Mouse (Mus musculus): Measurements from ENCODE around the gene Sod1.

Gene Sod1

DNA sequence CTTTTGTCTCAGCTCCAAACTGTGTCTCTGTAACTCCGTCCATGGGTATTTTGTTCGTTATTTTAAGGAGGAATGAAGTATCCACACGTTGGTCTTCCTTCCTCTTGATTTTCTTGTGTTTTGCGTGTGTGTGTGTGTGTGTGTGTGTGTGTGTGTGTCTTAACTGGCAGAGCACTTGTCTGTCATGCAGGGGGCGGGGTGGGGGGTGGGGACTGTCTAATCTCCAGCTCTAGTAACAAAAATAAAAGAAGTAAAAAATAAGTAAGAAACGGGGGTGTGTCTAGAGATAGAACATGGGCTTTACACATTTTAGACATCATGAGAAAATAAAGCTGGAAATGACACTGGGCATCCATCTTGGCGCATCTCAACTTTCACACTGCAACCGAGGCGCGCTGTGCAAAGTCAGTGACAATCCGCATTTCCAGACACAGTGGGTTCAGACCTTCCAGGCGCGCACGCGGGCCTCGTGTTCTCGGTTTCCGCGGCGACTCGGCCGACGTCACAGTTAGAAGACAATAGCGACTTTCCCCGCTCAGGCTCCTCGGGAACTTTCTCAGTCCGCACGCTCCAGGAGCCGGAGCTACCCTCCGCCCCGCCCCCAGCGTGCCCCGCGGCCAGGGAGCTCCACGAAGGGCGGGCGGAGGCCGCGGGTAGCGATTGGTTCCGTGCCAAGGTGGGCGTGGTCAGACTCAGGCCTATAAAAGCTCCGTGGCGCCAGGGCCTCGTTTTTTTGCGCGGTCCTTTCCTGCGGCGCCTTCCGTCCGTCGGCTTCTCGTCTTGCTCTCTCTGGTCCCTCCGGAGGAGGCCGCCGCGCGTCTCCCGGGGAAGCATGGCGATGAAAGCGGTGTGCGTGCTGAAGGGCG is at the start of gene Sod1:
Gene Sod1, plus strand, starts transcription at position 729 of the 866 bp plus-strand sequence.
- in situ Hi-C loops (cut with MboI; ENCODE audit: low pct_unique_long_range_greater_than_20kb in 1 of 2, low sequenced_read_pairs in 2 of 2, unreplicated experiment in 1 of 2): no loop called here

DNA sequence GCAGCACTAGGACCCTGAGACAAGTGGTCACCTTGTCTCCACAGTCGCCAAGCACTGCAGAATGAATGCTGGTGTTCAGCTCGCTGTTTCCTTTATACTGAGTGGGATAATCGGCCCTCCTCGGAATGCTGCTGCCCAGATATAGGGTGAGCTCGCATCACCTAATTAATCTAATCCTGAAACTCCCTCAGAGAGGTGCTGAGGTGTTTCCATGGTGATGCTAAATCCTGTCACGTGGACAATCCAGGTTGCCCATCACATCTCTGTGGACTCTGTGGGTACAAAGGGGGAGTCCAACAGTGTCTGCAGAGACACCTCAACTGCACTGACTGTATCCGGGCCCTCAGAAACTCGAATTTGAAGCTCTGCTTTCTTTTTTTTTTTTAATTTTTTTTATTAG is 49.1 kb upstream of the Sod1 start:
- in situ Hi-C loops (cut with MboI; ENCODE audit: low pct_unique_long_range_greater_than_20kb in 1 of 2, low sequenced_read_pairs in 2 of 2, unreplicated experiment in 1 of 2): no loop called here

DNA sequence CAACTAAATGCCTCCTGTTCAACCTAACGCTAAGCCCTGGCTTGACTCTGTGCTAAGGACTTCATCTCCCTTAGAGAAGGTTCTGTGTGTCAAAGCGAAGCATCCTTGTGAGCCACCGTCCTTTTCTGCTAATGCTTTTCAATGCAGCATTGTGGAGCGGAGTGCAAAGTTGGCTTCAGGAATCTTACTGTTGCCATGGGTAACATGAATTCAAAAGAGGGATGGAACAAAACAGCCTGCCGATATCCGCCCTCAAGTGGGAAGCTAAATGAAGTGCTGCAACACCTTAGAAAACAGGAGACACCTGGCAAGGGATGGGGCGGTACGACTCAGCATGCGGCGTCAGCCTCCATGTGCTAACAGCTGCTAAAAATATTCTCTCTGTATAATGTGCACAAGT is 44.1 kb upstream of the Sod1 start:
- in situ Hi-C loops (cut with MboI; ENCODE audit: low pct_unique_long_range_greater_than_20kb in 1 of 2, low sequenced_read_pairs in 2 of 2, unreplicated experiment in 1 of 2): no loop called here

DNA sequence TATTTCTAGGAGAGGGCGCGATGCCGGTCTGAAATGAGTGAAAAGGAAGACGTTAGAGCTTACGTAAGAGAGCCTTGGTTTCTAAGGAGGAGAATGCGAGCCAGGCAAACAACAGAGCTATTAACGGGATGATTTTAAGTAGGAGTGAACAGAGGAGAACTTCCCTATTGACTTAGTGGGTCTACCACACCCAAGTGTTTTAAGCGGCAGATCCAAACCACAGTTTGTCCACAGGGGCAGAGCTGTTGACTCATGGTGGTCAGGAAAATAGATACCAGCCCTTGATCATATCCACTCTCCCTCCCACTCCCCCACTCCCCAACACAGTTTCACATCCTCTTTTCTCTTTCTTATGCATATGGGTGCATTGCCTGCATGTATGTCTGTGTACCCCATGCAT is 43.1 kb upstream of the Sod1 start:
- in situ Hi-C loops (cut with MboI; ENCODE audit: low pct_unique_long_range_greater_than_20kb in 1 of 2, low sequenced_read_pairs in 2 of 2, unreplicated experiment in 1 of 2): no loop called here

DNA sequence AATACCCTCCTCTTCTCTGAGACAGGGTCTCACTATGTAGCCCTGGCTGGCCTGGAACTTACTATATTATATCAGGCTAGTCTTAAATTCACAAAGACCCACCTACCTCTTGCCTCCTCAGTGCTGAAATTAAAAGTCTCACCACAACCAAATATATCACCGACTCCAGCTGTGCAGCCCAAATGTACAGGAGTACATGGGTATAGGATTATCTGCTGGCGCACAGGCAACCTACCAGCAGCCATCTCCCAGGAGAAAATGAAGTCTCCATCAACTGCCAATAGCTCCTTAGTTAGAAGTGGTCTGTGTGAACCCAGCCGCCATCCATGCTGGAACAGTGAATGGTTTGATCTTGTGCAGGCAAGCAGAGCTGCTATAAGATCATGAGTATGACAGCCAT is 42.1 kb upstream of the Sod1 start:
- in situ Hi-C loops (cut with MboI; ENCODE audit: low pct_unique_long_range_greater_than_20kb in 1 of 2, low sequenced_read_pairs in 2 of 2, unreplicated experiment in 1 of 2): no loop called here

DNA sequence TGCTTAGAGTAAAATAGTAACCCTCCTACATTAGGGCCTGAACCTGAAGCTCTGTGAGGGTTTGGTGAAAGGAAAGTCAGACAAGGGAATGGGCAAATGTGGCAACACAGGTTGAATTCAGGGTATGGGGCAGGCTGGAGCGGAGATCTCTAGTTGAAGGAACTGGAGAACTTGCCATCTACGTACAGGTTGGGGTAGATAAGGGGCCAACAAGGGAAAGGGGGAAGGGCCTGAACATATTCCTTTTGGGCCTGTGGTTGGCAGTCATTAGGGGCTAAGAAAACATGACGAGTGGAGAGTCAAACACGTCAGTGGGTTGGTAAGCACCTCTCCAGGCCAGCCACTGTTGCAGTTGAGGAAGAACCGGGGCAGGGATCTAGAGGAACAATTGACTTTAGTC is 40.7 kb upstream of the Sod1 start:
- in situ Hi-C loops (cut with MboI; ENCODE audit: low pct_unique_long_range_greater_than_20kb in 1 of 2, low sequenced_read_pairs in 2 of 2, unreplicated experiment in 1 of 2): loop anchor here (10.0 kb wide), 3 partner anchors 155 to 405 kb away; no protein-coding TSS in a partner anchor

DNA sequence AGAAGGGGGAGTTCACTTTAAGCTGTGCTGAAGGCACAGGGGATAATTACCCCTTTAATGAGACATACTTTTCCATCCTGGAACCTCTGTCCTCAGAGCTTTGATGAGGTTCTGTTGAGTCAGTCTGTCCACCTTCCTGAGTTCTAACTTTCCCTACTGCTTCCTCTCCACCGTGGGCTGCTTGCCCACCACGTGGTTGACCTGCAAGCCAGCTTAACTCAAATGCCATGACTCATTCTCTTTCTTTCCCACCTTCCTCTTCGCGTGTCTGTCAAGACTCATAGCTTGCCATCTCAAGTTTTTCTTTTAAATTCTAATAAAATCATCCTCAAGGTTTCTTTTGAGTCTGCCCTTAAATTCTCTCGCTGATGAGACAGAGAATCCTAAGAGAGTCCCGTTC is 39.6 kb upstream of the Sod1 start:
- in situ Hi-C loops (cut with MboI; ENCODE audit: low pct_unique_long_range_greater_than_20kb in 1 of 2, low sequenced_read_pairs in 2 of 2, unreplicated experiment in 1 of 2): loop anchor here (10.0 kb wide), 3 partner anchors 156 to 406 kb away; no protein-coding TSS in a partner anchor

DNA sequence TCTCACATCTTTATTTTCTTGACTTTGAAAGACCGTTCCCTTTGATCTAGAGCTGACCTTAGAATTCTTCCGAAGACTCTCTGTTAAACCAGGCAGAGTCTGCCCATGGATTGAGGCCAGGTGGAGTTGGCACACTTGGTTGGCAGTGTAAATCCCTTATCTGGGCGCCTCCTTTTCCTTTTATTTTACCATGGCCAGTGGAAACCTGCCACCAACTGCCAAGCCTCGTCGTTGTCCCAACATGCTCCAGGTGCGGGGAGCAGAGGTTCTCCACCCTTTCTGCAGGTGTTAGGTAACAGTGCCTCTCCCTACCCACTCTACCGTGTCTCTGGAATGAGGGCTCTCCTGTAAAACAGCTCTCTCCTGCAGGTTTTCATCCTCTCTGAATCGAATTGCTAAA is 38.9 kb upstream of the Sod1 start:
- in situ Hi-C loops (cut with MboI; ENCODE audit: low pct_unique_long_range_greater_than_20kb in 1 of 2, low sequenced_read_pairs in 2 of 2, unreplicated experiment in 1 of 2): loop anchor here (10.0 kb wide), 3 partner anchors 157 to 407 kb away; no protein-coding TSS in a partner anchor

DNA sequence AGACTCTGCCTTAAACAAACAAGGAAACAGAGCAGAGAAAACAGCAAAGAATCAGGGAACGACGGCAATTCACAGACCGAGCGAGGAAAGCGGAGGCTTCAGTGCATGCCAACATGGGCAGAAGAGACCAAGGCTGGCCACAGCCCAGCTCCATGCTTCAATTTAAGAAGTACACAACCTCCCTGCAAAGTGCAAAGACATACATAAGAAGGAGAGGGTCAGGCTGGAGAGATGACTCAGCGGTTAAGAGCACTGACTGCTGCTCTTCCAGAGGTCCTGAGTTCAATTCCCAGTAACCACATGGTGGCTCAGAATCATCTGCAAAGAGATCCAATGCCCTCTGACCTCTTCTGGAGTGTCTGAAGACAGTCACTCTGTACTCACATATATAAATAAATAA is 36.4 kb upstream of the Sod1 start:
- in situ Hi-C loops (cut with MboI; ENCODE audit: low pct_unique_long_range_greater_than_20kb in 1 of 2, low sequenced_read_pairs in 2 of 2, unreplicated experiment in 1 of 2): loop anchor here (10.0 kb wide), 3 partner anchors 159 to 409 kb away; no protein-coding TSS in a partner anchor

DNA sequence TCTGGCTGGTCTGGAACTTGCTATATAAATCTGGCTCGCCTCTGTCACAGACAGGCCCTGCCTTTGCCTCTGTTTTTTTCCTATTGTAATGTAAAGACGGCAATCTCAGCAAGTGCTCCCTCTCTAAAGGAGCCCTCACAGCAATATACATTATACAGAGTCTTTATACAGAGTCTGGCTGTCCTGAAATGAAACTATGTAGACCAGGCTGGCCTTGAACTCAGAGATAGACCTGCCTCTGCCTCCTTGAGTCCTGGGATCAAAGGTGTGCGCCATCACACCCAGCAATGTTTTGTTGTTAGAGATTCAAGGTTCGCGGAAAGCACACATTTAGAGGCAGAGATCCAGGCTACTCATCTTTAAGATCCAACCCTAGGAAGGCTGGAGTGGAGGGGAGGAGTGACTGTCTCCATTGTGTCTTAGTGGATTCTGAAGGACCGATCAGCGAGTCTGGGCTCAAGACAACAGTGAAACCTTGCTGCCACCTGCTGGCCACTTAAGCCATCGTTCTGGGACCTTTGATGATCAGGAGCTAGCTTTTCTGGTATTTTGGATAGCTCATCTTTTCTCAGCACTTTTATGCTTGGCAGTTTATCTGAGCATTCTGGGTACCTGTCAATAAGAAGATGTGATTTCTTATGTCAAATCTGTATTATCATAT is 34.5 kb upstream of the Sod1 start:
- in situ Hi-C loops (cut with MboI; ENCODE audit: low pct_unique_long_range_greater_than_20kb in 1 of 2, low sequenced_read_pairs in 2 of 2, unreplicated experiment in 1 of 2): loop anchor here (5.0 to 10.0 kb wide), 4 partner anchors 161 to 411 kb away; no protein-coding TSS in a partner anchor

DNA sequence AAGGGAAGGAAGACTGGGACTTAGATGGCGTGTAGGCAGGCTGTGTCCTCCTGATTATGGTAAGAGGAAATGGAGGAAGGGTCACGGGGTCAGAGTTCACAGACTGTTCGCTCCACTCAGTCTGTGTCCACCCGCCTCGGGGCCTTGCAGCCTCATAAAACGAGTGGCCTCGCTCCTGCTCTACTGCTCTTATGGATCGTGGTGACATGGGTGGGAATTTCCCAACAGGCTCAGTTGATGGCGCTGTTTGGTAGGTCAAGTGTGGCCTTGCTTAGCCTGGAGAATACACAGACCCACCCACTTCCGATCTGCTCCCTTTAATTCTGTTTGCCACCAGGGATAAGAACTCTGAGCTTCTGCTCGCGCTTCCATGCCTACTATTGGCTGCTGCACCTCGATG is 33.1 kb upstream of the Sod1 start:
- in situ Hi-C loops (cut with MboI; ENCODE audit: low pct_unique_long_range_greater_than_20kb in 1 of 2, low sequenced_read_pairs in 2 of 2, unreplicated experiment in 1 of 2): loop anchor here (5.0 to 10.0 kb wide), 4 partner anchors 163 to 413 kb away; no protein-coding TSS in a partner anchor

DNA sequence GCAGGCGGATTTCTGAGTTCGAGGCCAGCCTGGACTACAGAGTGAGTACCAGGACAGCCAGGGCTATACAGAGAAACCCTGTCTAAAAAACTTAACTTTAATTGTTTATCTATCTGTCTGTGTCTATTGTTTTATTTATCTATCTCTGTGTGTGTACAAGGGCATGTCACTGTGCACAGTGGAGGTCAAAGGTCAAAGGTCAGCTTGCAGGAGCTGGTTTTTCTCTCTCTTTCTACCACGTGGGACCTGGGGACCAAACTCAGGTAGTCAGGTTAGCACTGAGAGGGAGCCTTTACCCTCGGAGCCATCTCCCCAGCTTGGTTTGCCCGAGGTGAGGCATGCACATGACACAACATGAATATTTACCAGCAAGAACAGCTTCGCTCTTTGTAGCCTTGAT is 29.3 kb upstream of the Sod1 start:
- in situ Hi-C loops (cut with MboI; ENCODE audit: low pct_unique_long_range_greater_than_20kb in 1 of 2, low sequenced_read_pairs in 2 of 2, unreplicated experiment in 1 of 2): no loop called here

DNA sequence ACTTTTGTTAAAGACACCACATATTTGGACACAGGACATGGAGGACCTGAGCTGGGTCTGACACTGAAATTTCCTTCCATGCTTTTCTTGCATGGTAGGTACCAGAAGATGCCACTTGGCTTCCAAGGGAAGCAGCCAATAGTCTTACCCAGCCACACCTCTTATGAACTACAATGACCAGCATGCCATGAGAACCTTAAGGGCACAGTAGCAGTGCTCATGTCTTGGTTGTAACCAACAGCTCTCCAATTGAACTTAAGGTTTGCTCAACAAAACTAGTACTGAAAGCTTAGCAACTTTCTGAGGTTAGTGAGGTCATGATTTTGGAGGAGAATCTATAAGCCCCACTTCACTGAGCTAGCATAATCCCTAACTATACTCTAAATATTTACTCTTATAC is 26.8 kb upstream of the Sod1 start:
- in situ Hi-C loops (cut with MboI; ENCODE audit: low pct_unique_long_range_greater_than_20kb in 1 of 2, low sequenced_read_pairs in 2 of 2, unreplicated experiment in 1 of 2): no loop called here

DNA sequence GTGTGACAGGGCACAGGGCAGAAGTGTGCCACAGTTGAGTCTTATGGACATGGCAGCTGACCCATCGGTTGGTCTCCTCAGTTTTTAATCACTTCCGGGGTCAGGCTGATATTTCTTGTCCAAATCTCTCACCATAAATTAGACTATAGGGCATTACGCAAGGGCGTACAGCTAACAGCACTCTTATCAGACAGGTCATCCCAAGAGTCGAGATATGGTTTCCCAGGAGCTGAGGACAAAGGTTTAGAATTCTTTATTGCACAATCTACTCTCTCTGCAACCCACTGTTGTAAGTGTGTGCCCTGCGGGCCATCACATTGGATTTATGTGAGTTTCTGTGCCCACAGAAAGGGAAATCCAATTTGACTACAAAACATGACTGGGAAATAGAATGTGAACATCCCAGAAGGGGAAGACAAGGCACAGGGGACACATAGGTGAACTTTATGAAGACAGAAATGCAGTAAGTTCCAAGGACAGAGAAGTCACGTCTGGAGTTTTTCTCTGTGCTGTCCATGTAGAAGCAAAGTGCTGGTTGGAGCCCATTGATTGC is 23.8 kb upstream of the Sod1 start:
- in situ Hi-C loops (cut with MboI; ENCODE audit: low pct_unique_long_range_greater_than_20kb in 1 of 2, low sequenced_read_pairs in 2 of 2, unreplicated experiment in 1 of 2): no loop called here

DNA sequence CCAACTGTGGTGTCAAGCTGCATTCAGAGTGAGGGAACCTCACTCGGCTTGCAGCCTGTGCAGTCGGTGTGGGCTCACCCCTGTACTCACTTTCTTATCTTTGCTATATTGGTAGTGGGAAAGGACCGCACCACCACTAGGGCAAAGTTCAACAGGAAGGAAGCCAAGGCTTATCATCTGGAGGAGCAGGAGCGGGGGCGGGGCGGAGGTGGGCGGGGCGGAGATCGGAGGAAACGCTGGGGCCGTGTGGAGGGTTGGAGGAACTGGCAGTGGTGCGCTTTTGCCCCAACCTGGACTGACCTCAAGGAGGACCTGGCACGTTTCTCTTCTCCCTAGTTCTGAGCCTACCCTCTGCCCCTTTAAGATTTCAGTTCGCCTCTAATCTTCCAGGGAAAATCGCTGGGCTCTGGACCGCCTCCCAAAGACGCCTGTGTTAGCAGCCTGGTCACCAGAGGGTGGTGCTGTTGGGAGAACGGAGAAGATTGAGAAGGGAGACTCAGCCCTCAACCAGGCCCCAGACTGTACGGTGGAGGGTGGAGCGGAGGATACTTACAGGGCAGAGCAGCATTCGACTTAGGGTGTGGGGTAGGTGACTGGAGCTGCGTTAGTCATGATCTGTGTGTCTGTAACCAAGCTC is 23.1 kb upstream of the Sod1 start:
- in situ Hi-C loops (cut with MboI; ENCODE audit: low pct_unique_long_range_greater_than_20kb in 1 of 2, low sequenced_read_pairs in 2 of 2, unreplicated experiment in 1 of 2): no loop called here

DNA sequence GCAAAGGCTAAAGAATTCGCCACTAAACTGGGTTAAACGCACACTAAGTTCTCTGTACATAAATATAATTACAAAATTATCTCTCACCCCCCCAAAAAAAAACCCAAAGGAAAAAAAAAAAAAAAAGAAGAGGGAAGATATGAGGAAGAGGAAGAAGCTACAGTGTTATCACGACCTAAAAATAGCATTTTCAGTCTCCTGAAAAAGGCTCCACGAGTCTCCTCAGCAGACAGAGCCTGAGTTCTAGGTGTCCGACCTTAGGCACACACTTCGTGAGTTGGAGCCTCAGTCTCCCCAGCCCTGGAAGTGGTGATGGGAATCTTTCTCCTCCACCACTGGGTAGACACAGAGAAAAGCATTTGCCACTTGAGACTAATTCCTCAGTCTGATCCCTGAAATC is 21.9 kb upstream of the Sod1 start:
- in situ Hi-C loops (cut with MboI; ENCODE audit: low pct_unique_long_range_greater_than_20kb in 1 of 2, low sequenced_read_pairs in 2 of 2, unreplicated experiment in 1 of 2): no loop called here

DNA sequence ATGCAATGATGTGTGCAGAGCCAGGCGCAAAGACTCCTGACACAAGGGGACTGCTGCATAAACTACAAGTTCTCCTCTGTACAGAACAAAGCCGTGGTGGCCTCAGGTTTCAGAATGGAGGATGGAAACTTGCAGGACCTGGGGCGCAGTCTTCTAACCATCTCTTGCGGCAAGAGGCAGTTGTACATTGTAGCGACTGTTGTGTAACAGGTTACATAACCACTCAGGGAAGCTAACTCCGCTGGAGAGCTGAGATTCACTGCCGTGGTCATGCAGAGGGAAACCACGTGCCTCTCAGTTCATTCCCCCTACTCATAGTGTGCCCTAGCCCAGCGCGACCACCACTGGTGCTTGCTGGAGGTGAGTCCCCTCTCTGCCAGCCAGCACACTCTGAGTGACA is 21.4 kb upstream of the Sod1 start:
- in situ Hi-C loops (cut with MboI; ENCODE audit: low pct_unique_long_range_greater_than_20kb in 1 of 2, low sequenced_read_pairs in 2 of 2, unreplicated experiment in 1 of 2): no loop called here

DNA sequence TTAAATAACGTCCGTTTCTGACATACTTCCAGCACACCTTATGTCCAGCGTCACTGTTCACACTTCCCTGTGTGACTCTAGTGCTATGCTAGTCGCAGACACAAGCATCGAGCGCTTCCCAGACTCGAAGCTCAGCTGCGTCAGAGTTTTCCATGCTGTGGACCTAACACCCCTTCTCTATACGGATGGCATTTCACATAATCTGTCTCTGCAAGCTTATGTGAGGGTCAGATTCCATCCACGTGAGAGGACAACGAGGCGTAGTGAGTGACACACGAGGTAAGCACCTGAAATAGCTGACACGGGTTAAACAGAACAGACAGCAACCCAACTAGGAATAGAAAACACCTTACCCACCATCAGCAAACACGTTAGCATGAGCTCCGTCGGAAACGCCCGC is 18.4 kb upstream of the Sod1 start:
- in situ Hi-C loops (cut with MboI; ENCODE audit: low pct_unique_long_range_greater_than_20kb in 1 of 2, low sequenced_read_pairs in 2 of 2, unreplicated experiment in 1 of 2): no loop called here
